15 mouse cellular contexts compared by ENCODE assay signal in genomic region chr7:130403346-130403745, GRCm38 (mm10).
"Had no signal": no experiment of that assay in that cellular context is flagged by ENCODE, and none has a peak within 500 bp of the region (broad histone marks: within the 10 kb centered on the region; RNA-seq: fewer than 3 reads in every experiment).

No protein-coding gene starts in this region.

- H3K4me3 ChIP-seq: myocyte; neural tube, embryonic 15.5 days had no signal

- H3K9ac ChIP-seq: liver, embryonic 14.5 days; neural tube, embryonic 15.5 days had no signal

- ATAC-seq: lung, postnatal 0 days had no signal

- H3K27ac ChIP-seq: liver, embryonic 14.5 days; neural tube, embryonic 15.5 days had no signal

- H3K9me3 ChIP-seq: neural tube, embryonic 15.5 days had no signal

- H3K36me3 ChIP-seq: neural tube, embryonic 15.5 days had no signal

- H3K4me2 ChIP-seq: midbrain, embryonic 11.5 days; neural tube, embryonic 15.5 days had no signal

- H3K4me1 ChIP-seq: neural tube, embryonic 15.5 days had no signal

- H3K27me3 ChIP-seq: neural tube, embryonic 15.5 days had no signal

- DNase-seq: kidney, adult 18-20 months; kidney, postnatal 10 days; left cerebral cortex, postnatal 4 days; liver; lung, adult 18-20 months; lung, postnatal 4 days; right cerebral cortex, postnatal 4 days; spleen, adult 18-20 months; thymus, adult 2 months; thymus, postnatal 25 days had no signal
